Mouse (Mus musculus) midbrain, postnatal 0 days (tissue): Measurements from ENCODE around the gene Map2k1. TPM values are rescaled to one million over a fixed set of nuclear protein-coding genes. Genes with fewer than 3 reads are reported as not detected.

Source experiments
- ATAC-seq: fragments of 200-750 bp; cut with Nextera tagmentation; 2 replicates; pipeline ENCODE4 v1.8.0; 2017; ENCODE audit warnings: moderate number of reproducible peaks, mild to moderate bottlenecking, moderate TSS enrichment, moderate library complexity; ENCODE audit not compliant: low FRiP score
- DNase-seq: peaks from one replicate; pipeline ENCODE4 v3.0.0-alpha.2; 2015; ENCODE audit warnings: low spot score
- H3K27ac ChIP-seq: fragments of 300-500 bp; sonication (generic); 2 replicates; pipeline ENCODE4 v1.5.1; 2014; ENCODE audit warnings: low read depth, mild to moderate bottlenecking, low read length, mixed read lengths
- H3K27me3 ChIP-seq: fragments of 300-500 bp; sonication (generic); 2 replicates; pipeline ENCODE4 v1.6.1; 2014; ENCODE audit warnings: low read length, control low read depth, mixed read lengths; ENCODE audit not compliant: insufficient read depth
- H3K36me3 ChIP-seq: fragments of 300-500 bp; sonication (generic); 2 replicates; pipeline ENCODE4 v1.6.1; 2014; ENCODE audit warnings: low read length, control low read depth, mixed read lengths; ENCODE audit not compliant: insufficient read depth
- H3K4me1 ChIP-seq: fragments of 300-500 bp; sonication (generic); 2 replicates; pipeline ENCODE4 v1.6.1; 2014; ENCODE audit warnings: mild to moderate bottlenecking, control low read depth, antibody characterized with exemption, low read length, mixed read lengths; ENCODE audit not compliant: insufficient read depth
- H3K4me2 ChIP-seq: fragments of 300-500 bp; sonication (generic); 2 replicates; pipeline ENCODE4 v1.6.1; 2014; ENCODE audit warnings: low read depth, mild to moderate bottlenecking, low read length, mixed read lengths; ENCODE audit not compliant: poor library complexity, severe bottlenecking
- H3K4me3 ChIP-seq: fragments of 300-500 bp; sonication (generic); 2 replicates; pipeline ENCODE4 v1.5.1; 2014; ENCODE audit warnings: low read depth, mild to moderate bottlenecking, low read length, moderate library complexity
- H3K9ac ChIP-seq: fragments of 300-500 bp; sonication (generic); replicated peaks from 2 replicates; pipeline ENCODE4 v1.6.1; 2014; ENCODE audit warnings: mild to moderate bottlenecking, low read length, moderate library complexity, mixed read lengths; ENCODE audit not compliant: poor library complexity, severe bottlenecking
- H3K9me3 ChIP-seq: fragments of 300-500 bp; sonication (generic); 2 replicates; pipeline ENCODE4 v1.6.1; 2016; ENCODE audit warnings: low read length, control low read depth
- CTCF ChIP-seq: IDR thresholded peaks from 2 replicates; pipeline ENCODE4 v1.5.1; 2016; ENCODE audit warnings: antibody characterized with exemption, mild to moderate bottlenecking
- WGBS: fragments of 180-500 bp; shearing (Covaris S2); extraction: QIAGEN DNeasy Blood & Tissue Kit; methylation state at CpG from one replicate; pipeline ENCODE4 v1.1.7; 2014; 5-methylcytosine and 5-hydroxymethylcytosine counted together
- polyA plus RNA-seq: library from polyadenylated mRNA; unstranded; fragments of >200 nt; fragmentation: Nextera tagmentation; extraction: Ambion mirVana; gene quantifications from 2 replicates; pipeline ENCODE4 v1.2.1, GENCODE M21; 2015
- total RNA-seq: library from RNA; depleted of rRNA; stranded (reverse); fragments of >200 nt; gene quantifications from 2 replicates; pipeline ENCODE4 v1.2.3, GENCODE M21; 2014

The Map2k1 gene
- total and polyA plus RNA-seq, 2 experiments from 2014 or later = 70.6 to 86.9 TPM

DNA sequence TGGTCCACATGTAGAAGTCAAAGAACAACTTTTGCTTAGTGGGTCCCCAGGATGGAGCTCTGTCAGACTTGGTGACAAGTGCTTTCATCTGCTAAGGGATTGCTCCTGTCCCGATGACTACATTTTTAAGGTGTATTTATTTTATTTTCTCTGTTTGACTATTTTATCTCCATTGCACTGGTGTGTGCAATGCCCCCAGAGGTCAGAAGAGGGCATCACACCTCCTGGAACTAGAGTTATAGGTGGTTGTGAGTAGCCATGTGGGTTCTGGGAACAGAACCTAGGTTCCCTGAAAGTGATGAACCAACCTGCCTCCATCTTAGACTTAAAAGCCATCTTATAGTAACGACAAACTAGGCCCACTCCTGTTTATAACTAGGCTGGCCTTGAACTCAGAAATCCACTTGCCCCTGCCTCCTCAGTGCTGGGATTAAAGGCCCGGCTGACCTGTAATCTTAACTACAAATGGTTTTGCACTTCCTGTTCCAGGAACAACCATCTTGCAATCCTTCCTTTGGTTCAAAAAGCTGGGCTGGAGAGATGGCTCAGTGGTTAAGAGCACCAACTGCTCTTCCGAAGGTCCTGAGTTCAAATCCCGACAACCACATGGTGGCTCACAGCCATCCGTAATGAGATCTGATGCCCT lies 25.4 kb upstream of the Map2k1 start:
- H3K9me3 ChIP-seq = no peaks in the 10 kb centered on the region
- H3K27ac ChIP-seq = no peak overlapping the region
- H3K4me1 ChIP-seq = peaks cover 8% of the 10 kb centered on the region; the same call in 1 of the 2 replicates
- no peak overlapping the region for H3K4me2 ChIP-seq
- H3K9ac ChIP-seq = no peak overlapping the region
- WGBS = 97% methylated on average over 6 of the region's 6 CpGs
- no peak for DNase-seq
- no peak for ATAC-seq
- peak; percentile 25; the same call in 1 of the 2 replicates for TF ChIP-seq CTCF
- no peaks in the 10 kb centered on the region for H3K36me3 ChIP-seq
- no peak overlapping the region for H3K4me3 ChIP-seq
- no peaks in the 10 kb centered on the region for H3K27me3 ChIP-seq

DNA sequence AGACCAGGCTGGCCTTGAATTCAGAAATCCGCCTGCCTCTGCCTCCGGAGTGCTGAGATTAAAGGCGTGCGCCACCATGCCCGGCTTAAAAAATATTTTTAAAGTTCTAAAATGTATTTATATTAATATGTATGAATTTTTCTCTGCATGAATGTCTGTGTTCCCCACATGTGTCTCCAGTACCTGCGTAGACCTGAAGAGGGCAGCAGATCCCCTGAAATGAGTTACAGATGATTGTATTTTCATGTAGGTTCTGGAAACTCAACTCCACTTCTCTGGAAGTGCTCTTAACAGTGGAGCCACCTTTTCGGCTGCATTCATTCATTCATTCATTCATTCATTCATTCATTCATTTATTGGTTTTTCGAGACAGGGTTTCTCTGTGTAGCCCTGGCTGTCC lies 24.3 kb upstream of the Map2k1 start:
- no peak overlapping the region for H3K9ac ChIP-seq
- WGBS = 69% methylated on average over 8 of the region's 8 CpGs
- peak; percentile 82 for DNase-seq
- no peak for ATAC-seq
- peaks cover 8% of the 10 kb centered on the region; the same call in 1 of the 2 replicates for H3K4me1 ChIP-seq
- H3K4me3 ChIP-seq = no peak overlapping the region
- no peaks in the 10 kb centered on the region for H3K9me3 ChIP-seq
- no peaks in the 10 kb centered on the region for H3K36me3 ChIP-seq
- no peaks in the 10 kb centered on the region for H3K27me3 ChIP-seq
- peak; percentile 85 for TF ChIP-seq CTCF
- H3K27ac ChIP-seq = no peak overlapping the region
- no peak overlapping the region for H3K4me2 ChIP-seq

DNA sequence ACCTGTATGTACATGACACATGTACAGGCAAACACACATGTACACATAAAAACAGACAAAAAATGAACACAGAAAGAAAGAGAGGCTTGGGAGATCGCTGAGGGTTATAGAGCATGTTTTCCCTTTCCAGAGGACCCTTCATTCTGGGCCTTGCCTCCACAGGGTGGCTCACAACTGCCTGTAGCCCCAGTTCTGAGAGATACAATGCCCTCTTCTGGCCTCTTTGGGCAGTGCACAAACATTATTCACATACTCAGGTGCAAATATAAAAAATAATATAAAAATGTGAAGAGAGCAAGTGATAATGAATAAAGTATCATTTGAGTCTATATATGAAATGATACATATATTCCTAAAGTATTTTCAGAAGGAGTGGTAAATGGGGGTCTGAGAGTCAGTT lies 21.5 kb upstream of the Map2k1 start:
- no peak overlapping the region for H3K4me2 ChIP-seq
- H3K9ac ChIP-seq = no peak overlapping the region
- 74% methylated on average over 1 of the region's 1 CpGs for WGBS
- DNase-seq (no peak), ATAC-seq (no peak)
- H3K27ac ChIP-seq = no peak overlapping the region
- peak; percentile 46 for TF ChIP-seq CTCF
- H3K9me3 ChIP-seq = no peaks in the 10 kb centered on the region
- H3K27me3 ChIP-seq = no peaks in the 10 kb centered on the region
- no peaks in the 10 kb centered on the region for H3K36me3 ChIP-seq
- no peaks in the 10 kb centered on the region for H3K4me1 ChIP-seq
- no peak overlapping the region for H3K4me3 ChIP-seq

GRCm38 (mm10) chr9:64274291-64274690 lies 20.9 kb upstream of the Map2k1 start:
- no peak overlapping the region for H3K4me3 ChIP-seq
- ATAC-seq = no peak
- no peak for TF ChIP-seq CTCF
- no peak overlapping the region for H3K9ac ChIP-seq
- no peak for DNase-seq
- H3K4me1 ChIP-seq = no peaks in the 10 kb centered on the region
- H3K36me3 ChIP-seq = no peaks in the 10 kb centered on the region
- WGBS = 75% methylated on average over 4 of the region's 4 CpGs
- H3K4me2 ChIP-seq = no peak overlapping the region
- H3K27ac ChIP-seq = no peak overlapping the region
- H3K9me3 ChIP-seq = no peaks in the 10 kb centered on the region
- H3K27me3 ChIP-seq = no peaks in the 10 kb centered on the region

GRCm38 (mm10) chr9:64273757-64274156 lies 20.3 kb upstream of the Map2k1 start:
- Histone ChIP-seq H3K36me3 (no peaks in the 10 kb centered on the region), H3K9me3 (no peaks in the 10 kb centered on the region), H3K4me3 (no peak overlapping the region), H3K27me3 (no peaks in the 10 kb centered on the region), H3K4me2 (no peak overlapping the region), H3K27ac (no peak overlapping the region), H3K9ac (no peak overlapping the region), H3K4me1 (no peaks in the 10 kb centered on the region)
- WGBS = 59% methylated on average over 4 of the region's 4 CpGs
- TF ChIP-seq CTCF = no peak
- DNase-seq (no peak), ATAC-seq (no peak)

DNA sequence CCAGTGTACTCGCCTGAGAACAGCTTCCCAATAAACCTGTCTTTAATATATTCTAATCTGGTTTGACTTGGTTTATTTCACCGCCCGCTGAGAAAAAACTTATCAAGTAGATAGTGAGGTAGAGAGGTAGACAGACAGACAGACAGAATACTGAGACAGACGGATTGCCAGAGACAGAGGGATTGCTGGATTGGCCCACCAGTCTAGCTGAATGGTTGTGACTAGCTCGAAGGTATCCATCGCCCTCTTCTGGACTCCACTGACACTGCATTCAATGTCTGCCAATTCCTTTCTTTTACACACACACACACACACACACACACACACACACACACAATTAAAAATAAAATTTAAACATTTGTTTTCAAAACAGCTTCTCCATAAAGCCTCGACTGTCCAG lies 19.2 kb upstream of the Map2k1 start:
- no peak overlapping the region for H3K9ac ChIP-seq
- H3K27me3 ChIP-seq = no peaks in the 10 kb centered on the region
- H3K4me2 ChIP-seq = no peak overlapping the region
- 43% methylated on average over 7 of the region's 7 CpGs for WGBS
- no peaks in the 10 kb centered on the region for H3K36me3 ChIP-seq
- DNase-seq (peak; percentile 43), ATAC-seq (no peak)
- TF ChIP-seq CTCF = peak; percentile 68
- H3K4me3 ChIP-seq = no peak overlapping the region
- H3K9me3 ChIP-seq = no peaks in the 10 kb centered on the region
- H3K4me1 ChIP-seq = no peaks in the 10 kb centered on the region
- no peak overlapping the region for H3K27ac ChIP-seq
